Mouse (Mus musculus): ENCODE measurements around the gene Ppp1r15a.
"Not testable (repeated sequence)": the region's sequence is repeated elsewhere in the genome, so short reads cannot be mapped to it uniquely, and the experiment has no call there.

Gene Ppp1r15a

GRCm38 (mm10) chr7:45519345-45520120 lies 6.5 kb downstream of the Ppp1r15a start:
- no peak for DNase-seq (ENCODE audit: low spot score)

- no peak for DNase-seq (ENCODE audit: low spot score)
These were observed 7.5 kb downstream of the Ppp1r15a start for GRCm38 (mm10) chr7:45518618-45519017.

- DNase-seq (ENCODE audit: low spot score) = not testable (repeated sequence)
These were observed 9.2 kb downstream of the Ppp1r15a start for GRCm38 (mm10) chr7:45516846-45517245.

GRCm38 (mm10) chr7:45515436-45515835 lies 10.6 kb downstream of the Ppp1r15a start:
- no peak for DNase-seq (ENCODE audit: low spot score)

- DNase-seq (ENCODE audit: low spot score) = no peak
These were observed 11.7 kb downstream of the Ppp1r15a start for GRCm38 (mm10) chr7:45514411-45514810.

- DNase-seq (ENCODE audit: low spot score) = peak; percentile 92
These were observed 15.9 kb downstream of the Ppp1r15a start, which contains the start of gene Nucb1 for GRCm38 (mm10) chr7:45509912-45510787. Gene Nucb1 (minus strand): TSS chr7:45510406.

GRCm38 (mm10) chr7:45509181-45509882 lies 16.7 kb downstream of the Ppp1r15a start:
- no peak for DNase-seq (ENCODE audit: low spot score)

- no peak for DNase-seq (ENCODE audit: low spot score)
These were observed 17.5 kb downstream of the Ppp1r15a start for GRCm38 (mm10) chr7:45508561-45508960.

- DNase-seq (ENCODE audit: low spot score) = no peak
These were observed 18.5 kb downstream of the Ppp1r15a start for GRCm38 (mm10) chr7:45507583-45507982.

GRCm38 (mm10) chr7:45498427-45498826 lies 27.6 kb downstream of the Ppp1r15a start:
- DNase-seq (ENCODE audit: low spot score) = no peak

GRCm38 (mm10) chr7:45494548-45494947 lies 31.5 kb downstream of the Ppp1r15a start:
- DNase-seq (ENCODE audit: low spot score) = no peak

GRCm38 (mm10) chr7:45492951-45493350 lies 33.1 kb downstream of the Ppp1r15a start:
- DNase-seq (ENCODE audit: low spot score) = no peak

- DNase-seq (ENCODE audit: low spot score) = no peak
These were observed 33.7 kb downstream of the Ppp1r15a start for GRCm38 (mm10) chr7:45492225-45492844.

GRCm38 (mm10) chr7:45491264-45491663 lies 34.8 kb downstream of the Ppp1r15a start:
- no peak for DNase-seq (ENCODE audit: low spot score)

- no peak for DNase-seq (ENCODE audit: low spot score)
These were observed 35.2 kb downstream of the Ppp1r15a start for GRCm38 (mm10) chr7:45490822-45491221.

GRCm38 (mm10) chr7:45489578-45489977 lies 36.5 kb downstream of the Ppp1r15a start:
- no peak for DNase-seq (ENCODE audit: low spot score)

GRCm38 (mm10) chr7:45488293-45489204 lies 37.5 kb downstream of the Ppp1r15a start, which contains the start of gene Dhdh:
Gene Dhdh (minus strand): TSS chr7:45488805.
- DNase-seq (ENCODE audit: low spot score) = peak; percentile 77

GRCm38 (mm10) chr7:45487861-45488292 lies 38.2 kb downstream of the Ppp1r15a start:
- no peak for DNase-seq (ENCODE audit: low spot score)

- DNase-seq (ENCODE audit: low spot score) = no peak
These were observed 39.2 kb downstream of the Ppp1r15a start, which contains the start of gene Gm45808 for GRCm38 (mm10) chr7:45486761-45487415. Gene Gm45808 (minus strand): TSS chr7:45486811.

- no peak for DNase-seq (ENCODE audit: low spot score)
These were observed 39.9 kb downstream of the Ppp1r15a start for GRCm38 (mm10) chr7:45486158-45486557.
